Mouse (Mus musculus): ENCODE measurements around the gene Fnbp1.

Fnbp1 gene

DNA sequence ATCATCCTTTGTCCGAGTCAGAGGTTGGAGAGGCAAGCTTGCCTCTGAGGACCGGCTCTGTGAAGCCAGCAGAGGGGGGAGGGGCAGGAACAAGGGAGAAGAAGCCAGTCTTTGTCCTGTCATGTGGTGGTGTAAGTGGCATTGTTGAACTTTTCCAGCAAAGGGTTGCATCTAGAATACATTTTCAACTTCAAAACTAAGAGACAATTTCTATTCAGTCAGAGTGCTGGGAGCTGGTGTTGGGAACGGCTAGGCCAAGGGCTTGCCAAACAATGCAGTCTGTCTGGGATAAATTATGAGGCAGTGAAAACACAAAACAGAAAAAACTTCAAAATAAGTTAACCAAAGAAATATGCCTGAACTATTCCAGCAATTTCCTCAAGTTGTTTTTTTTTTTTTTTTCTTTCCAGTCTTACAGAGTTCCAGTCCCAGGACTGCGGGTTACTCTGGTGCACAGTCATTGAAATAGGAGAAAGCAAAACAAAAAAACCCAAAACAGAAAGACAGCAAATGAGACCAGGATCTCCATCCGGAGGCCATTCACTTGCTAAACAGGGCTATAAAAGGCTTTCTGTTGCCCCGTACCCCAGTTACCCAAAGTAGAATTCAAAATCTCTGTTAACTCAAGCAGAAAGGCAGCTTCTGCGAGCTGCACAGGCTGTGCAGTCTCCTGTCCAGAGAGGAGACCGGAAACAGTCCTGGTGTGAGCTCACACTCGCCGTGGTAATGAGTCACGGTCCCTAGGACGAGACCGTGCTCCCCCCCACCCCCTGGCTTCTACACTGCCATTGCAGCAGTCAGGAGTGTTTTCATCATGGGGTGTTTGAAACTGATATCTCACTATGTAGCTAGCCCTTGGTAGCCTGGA is 73.3 kb downstream of the Fnbp1 start:
- no peak for DNase-seq (ENCODE audit: extremely low read depth, low read depth)

DNA sequence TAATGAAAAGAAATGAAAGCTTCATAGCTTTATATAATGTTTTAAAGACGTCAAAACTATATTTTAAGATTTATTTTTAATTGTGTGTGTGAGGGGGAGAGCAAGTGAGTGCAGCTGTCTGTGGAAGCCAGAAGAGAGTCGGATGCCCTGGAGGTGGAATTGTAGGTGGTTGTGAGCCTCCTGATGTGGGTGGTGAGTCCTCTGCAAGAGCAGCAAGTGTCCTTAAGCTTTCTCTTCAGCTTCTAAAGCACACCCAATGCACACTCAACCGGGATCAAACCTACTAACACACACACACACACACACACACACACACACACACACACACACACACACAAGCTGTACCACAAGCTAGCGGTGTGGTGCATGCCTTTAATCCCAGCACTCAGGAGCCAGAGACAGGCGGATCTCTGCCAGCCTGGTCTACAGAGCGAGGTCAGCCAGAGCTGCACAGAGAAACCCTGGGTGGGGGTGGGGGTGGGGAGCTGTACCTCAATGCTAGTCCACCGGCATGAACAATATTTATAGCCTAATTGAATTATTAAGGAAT is 74.0 kb downstream of the Fnbp1 start:
- DNase-seq (ENCODE audit: extremely low read depth, low read depth): no peak

DNA sequence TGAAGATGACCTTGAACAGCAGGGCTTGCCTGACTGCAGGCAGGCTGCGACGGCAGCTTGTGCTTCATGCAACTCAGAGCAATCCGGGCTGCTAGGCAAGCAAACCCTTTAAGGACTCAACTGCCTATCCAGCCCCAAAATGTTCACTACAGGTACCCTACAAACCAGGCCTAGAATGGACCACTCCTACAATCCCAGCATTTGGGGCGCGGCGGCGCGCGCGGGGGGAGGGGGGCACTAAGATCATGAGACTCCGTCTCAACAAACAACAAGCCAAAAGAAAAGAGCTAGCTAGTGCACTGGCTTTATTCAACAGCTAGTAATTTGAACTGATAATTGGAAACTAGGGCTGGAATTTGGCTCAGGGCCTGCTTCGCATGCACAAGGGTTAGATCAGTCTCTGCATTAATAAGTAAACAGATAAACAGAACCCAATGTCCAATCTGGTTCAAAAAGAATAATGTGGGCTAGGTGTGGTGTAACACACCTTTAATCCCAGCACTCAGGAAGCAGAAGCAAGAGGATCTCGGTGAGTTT is 74.7 kb downstream of the Fnbp1 start:
- DNase-seq (ENCODE audit: extremely low read depth, low read depth): no peak

DNA sequence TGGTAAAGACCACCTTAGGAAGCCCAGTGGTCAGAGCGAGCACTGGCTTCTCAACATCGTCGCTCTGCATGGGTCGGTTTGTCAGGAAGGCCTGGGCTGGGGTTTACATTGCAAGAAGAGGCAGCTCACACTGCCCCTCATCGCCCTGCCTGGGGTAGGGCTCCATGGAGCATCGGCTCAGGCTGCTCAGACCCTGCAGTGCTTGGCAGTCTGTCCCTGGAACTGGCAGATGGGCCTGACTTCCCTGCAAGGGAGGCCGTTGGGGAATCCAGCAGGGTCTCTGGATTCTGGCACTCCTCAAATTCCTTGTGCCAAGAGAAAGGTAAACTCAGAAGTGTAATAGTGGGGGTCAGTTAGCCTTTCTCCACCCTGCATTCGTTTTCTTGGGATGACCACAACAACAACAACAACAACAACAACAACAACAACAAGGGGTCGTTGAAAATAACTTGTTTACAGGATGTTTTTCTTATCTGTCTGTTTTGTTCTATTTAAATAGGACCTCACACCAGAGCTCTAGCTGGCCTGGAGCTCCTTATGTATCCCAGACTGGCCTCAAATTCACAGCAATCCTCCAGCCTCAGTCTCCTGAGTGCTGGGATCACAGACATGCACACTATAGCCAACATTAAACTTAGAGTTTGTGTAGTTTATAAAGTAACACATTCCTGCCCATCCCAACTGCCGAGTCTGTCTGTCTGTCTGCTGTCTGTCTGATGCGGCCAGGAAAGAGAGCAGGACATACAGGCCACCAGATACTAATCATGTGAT is 75.6 kb downstream of the Fnbp1 start:
- DNase-seq (ENCODE audit: extremely low read depth, low read depth): no peak

DNA sequence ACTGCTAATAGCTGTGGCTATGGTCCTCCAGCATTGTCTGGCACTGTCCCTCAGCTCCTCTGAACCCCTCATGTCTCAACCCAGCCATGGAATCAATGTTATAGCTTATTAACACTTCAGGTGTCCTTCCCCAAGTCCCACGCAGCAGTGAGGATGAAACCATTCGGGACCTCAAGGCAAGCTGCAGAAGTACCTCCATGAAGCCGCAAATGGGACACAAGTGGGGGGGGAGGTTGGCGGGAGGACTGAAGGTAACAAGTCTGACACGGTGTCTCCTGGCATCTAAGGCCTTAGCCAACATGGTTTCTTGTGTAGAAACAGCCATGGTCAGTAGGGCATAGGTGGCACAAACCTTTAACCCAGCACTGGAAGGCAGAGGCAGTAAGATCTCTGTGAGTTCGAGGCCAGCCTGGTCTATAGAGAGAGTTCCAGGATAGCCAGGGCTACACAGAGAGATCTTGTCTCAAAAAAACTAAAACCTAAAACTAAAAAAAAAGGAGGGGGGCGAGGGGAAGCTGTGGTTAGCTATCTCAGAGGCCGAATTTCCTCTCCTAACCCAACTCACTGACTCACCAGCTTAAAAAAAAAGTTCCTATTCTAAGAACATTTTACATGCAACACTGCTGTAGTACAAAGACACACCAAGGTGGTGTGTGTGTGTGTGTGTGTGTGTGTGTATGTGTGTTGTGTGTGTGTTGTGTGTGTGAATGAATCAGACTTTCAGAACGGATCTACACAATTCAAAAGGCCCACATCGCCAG is 79.8 kb downstream of the Fnbp1 start:
- peak; percentile 86 for DNase-seq (ENCODE audit: extremely low read depth, low read depth)

DNA sequence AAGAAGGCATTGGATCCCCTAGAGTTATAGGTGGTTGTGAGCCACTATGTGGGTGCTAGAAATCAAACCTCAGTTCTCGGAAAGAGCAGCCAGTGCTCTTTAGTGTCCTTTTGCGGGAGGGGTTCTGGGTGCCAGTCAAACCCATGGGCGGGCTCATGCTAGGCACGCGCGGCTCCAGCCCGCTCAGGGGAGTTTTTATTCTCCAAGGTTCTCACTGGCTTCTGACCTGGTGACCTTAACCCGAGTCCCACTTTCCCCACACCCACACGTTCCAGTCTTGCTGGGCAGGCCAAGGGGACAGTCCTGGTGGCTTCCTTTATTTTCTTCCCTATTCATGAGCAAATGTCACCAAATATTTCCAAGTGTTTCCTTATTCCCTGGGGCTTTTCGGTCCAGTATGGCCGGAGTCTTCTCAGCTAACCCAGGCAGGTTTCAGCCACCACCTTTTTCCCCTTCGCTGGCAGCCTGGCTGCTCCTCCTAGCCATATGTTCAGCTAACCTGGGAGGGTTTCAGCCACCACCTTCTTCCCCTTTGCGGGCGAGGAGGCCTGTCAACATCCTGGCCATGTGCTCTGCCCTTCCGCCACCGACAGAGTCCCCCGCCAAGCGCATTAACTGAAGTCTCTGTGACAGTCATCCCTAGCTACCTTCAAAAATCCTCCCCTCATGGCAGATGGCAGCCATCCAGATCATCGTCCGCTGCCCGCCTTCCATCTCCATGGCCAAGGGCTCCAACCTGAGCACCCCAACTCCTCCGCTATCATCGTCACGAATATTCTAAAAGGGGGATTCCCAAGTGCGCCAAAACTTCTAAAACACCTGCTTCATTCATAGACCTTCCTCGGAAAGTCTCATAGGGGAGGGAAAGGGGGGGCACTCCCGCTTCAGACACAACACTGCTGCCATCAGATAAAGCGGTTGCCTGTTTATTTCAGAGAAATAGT is 80.7 kb downstream of the Fnbp1 start:
- DNase-seq (ENCODE audit: extremely low read depth, low read depth): peak; percentile 59

DNA sequence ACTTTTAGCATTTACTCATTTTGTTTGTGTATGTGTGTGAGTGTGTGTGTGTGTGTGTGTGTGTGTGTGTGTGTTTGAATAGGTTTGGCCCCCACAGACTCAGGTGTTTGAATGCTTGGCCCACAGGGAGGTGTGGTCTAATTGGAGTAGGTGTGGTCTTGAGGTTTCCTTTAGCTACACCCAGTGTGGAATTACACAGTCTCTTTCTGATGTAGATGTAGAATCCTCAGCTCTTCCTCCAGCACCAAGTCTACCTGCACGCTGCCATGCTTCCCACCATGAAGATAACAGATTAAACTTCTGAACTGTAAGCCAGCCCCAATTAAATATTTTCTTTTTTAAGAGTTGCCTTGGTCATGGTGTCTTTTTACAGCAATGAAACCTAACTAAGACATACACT is 81.5 kb downstream of the Fnbp1 start:
- no peak for DNase-seq (ENCODE audit: extremely low read depth, low read depth)

DNA sequence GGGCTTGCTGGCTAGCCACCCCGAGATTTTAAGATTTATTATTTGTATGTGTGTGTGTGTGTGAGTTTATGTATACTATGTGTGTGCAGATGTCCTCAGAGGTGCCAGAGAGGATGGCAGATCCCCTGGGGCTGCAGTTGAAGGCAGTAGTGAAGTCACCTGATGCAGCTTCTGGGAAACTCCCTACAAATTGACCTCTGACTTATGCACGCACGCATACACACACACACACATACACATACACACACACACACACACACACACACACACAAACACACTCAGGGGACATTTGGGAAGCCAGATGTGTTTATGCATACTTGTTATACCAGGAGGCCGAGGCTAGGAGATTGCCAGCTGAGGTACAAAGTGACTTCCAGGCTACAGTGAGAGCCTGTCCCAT is 83.4 kb downstream of the Fnbp1 start:
- DNase-seq (ENCODE audit: extremely low read depth, low read depth): no peak

DNA sequence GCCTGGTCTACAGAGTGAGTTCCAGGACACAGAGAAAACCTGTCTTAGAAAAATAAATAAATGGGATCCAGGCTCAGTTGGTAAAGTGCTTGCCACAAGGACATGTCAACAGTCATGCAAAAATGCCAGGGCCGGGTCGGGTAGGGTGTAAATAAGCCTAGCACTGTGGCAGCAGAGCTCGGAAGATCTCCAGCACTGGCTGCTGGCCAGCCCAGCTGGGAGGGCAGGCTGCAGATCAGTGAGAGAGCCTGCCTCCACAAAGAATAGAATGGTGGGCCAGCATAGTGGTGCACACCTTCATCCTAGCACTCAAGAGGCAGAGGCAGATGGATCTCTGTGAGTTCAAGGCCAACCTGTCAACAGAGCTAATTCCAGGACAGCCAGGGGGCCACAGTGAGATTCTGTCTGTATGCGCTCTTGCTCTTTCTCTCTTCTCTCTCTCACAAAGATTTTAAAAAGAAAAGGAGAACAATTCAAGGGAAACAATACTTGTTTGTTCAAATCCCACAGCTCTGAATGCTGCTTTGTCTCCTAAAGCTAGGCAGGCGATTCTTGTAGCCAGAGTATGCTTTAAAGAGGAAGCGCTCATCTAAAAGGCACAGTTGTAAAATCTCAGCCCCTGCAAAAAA is 84.1 kb downstream of the Fnbp1 start:
- DNase-seq (ENCODE audit: extremely low read depth, low read depth): no peak

DNA sequence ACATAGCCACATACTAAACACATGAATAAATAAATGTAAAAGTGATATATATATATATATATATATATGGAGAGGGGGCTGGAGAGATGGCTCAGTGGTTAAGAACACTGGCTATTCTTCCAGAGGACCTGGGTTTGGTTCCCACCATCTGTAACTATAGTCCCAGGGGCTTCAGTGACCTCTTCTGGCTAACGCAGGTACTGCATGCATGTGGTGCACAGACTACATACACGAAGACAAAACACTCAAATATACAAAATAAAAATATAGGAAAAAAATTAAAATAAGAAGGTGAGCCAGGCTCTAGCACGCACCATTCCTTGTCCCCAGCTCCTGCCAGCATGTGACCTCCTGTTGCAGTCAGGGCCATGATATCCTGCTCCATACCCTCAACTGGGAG is 85.7 kb downstream of the Fnbp1 start:
- no peak for DNase-seq (ENCODE audit: extremely low read depth, low read depth)

DNA sequence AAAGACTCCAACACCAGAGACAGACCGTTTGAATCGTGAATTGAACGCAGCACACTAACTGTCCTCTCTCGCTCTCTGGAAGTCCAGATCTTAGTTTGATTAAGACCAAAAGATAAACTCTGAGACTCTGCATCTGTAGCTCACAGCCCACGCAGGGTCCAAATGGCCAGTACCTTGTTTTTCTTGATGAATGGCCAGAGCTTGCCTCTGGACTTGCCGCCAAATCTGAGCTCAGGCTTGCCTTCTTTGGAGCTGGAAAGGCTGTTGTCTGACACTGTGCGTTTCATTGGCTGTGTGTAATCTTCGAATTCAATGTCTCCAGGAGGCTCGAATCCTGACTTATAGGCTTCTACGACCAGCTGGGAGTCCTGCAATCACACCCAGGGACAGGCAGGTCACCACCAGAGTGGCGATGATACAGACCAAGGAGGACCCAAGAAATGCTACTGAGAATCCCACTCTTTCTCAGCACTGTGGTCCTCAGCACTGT is 87.9 kb downstream of the Fnbp1 start:
- DNase-seq (ENCODE audit: extremely low read depth, low read depth): no peak

DNA sequence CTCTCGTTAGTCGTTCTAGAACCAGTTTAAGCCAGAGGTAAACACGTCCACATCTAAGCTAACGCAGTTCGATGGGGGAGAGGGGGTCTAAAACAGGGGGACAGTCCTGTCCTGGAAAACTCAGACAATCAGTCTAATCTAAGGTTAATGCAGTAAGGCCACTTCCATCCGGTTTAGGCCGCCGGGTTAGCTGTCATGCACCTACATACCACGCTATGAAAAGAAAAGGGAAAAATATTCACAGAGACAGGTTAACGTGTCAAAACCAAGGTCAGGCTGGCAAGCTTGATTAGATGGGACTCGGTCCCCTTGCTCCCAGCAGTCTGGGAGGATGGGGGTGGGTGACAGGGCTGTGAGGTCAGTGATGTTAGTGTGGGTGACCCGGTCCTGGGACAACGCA is 88.4 kb downstream of the Fnbp1 start:
- DNase-seq (ENCODE audit: extremely low read depth, low read depth): no peak

DNA sequence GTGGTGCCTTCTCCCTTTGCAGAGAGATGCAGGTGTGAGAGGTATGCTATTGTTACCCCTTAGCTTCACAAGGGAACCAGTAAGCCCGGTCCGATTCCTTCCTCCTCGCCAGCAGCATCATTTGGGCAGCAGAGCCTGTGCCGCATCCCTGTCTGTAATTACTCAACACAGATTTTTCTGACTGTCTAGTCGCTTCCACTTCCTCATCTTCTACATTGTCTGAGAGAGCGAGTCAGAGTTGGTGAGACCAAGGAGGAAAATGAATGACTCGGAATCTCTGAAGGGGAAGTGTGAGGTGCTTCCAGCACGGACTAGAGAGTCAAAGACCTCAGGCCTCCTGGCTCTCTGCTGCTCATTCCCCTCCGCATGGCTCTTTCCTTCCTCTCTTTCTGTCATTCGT is 89.4 kb downstream of the Fnbp1 start:
- DNase-seq (ENCODE audit: extremely low read depth, low read depth): no peak

DNA sequence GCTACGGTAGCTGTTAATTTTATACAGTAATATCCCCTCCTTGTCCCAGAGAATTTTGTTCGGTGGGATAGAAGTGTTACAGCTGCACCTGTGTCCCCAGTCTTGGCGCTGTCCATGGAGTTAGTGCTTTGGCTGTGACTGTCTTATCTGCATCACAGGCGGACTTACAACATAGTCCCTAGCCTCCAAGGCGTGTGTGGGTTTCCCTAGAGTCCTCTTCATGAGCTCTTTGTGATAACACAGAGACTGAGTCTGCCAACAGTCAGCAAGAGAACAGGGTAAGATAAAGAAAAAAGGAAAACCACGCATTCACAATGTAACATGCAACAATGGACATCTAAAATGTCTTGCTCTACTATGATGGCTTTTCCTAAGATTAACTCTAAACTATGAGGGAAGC is 93.8 kb downstream of the Fnbp1 start:
- DNase-seq (ENCODE audit: extremely low read depth, low read depth): no peak

DNA sequence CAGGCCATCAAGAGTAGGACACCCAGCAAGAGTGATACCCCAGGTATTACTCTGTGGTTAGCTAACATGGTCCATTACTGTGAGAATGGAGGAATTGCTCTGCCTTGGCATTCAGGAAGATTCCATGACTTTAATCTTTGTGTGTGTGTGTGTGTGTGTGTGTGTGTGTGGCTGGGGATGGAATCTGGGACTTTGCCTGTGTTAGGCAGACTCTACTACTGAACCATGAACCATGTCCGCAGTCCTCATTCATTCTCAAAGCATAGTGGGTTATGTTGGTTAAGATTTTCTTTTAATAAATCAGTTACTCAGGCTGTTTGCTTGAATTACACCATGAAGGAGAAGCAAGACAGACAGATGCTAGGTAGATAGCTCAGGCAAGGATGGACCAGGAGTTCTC is 98.0 kb downstream of the Fnbp1 start:
- DNase-seq (ENCODE audit: extremely low read depth, low read depth): no peak

DNA sequence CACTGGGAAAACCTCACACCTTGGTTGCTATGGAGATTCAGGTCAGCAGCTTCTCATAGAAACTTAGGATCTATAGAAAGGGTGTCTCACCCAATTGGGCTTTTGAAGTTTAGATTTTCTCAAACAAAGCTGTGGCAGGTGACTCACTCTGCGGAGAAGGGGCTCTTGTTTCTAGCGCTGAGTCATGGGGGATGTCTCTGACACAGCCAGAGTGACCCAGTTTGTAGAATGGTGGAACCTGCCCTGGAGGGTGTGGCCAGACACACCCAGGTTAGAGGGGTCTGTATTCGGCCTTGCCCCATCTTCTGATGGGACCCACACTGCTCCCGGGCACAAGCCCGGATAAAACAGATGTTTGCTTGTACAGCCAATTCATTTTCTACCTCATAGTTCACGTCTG is 98.9 kb downstream of the Fnbp1 start:
- no peak for DNase-seq (ENCODE audit: extremely low read depth, low read depth)

DNA sequence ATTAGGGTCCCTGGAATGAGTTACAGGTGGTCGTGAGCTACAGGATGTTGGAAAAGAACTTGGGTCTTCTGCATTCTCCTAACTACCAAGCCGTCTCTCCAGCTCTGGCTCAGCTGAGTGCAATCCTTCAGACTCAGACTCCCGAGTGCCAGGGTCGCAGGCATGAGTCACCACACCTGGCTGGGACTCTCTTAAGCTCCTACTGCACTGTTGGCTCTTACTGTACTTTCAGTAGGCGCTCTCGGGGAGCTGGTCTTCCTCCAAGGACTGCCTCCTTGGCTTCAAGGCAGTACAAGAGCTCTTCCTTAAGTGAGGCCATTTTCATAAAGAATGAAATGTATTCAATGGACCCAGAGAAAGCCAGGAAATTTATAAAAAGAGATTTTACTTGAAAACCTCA is 100.4 kb downstream of the Fnbp1 start:
- DNase-seq (ENCODE audit: extremely low read depth, low read depth): no peak

DNA sequence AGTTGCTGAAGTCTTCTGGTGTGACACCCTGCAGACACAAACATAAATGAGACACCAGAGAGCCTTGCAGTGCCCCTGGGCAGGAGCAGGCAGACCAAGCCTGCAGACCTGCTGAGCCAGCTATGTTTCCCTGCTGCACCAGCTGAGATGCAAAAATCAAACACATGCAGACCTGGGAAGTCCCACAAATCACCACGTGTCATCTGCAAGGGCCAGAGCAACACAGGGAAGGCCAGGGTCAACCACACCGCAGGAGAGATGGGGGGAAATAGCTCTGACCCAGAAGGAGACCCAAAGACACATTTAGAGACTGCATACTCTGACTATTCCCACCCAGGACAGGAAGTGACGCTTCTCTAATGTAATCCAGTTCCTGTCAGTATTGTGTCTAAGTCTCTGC is 101.3 kb downstream of the Fnbp1 start:
- DNase-seq (ENCODE audit: extremely low read depth, low read depth): no peak

DNA sequence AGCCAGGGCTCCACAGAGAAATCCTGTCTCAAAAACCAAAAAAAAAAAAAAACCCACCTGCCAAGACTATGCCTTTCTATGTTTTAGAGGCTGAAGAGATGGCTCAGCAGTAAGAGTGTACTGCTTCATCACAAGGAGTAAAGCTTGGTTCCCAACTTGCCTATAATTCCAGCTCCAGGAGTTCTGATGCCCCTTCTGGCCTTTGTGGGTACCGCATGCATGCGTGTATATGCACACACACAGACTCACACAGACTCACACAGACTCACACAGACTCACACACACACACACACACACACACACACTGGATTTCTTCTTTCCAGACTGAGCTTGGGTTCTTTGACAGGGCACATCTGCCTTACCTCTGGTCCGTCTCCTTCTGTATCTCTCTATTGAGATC is 101.8 kb downstream of the Fnbp1 start:
- DNase-seq (ENCODE audit: extremely low read depth, low read depth): no peak

DNA sequence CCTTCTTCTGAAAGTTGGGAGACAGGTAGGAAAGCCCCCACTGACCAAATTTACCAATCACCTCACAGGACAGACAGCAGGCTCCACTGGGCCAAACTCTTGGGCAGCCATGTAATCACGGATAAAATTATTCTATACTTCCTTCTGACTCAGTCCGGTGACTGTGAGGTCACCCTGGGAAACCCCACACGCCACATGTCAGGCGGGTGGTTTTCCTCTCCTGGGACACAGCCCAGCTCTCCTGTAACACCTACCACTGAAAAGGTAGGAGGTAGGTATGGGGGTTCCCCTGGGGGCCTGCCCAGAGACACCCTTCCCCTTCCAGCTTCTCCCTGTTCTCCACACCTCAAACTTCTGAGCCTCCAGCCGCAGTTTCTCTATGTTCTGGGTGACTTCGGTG is 105.0 kb downstream of the Fnbp1 start:
- no peak for DNase-seq (ENCODE audit: extremely low read depth, low read depth)
